Mouse (Mus musculus) MEL (cell line): ENCODE results near the gene Thsd4. TPM values are rescaled to one million over a fixed set of nuclear protein-coding genes. Genes with fewer than 3 reads are reported as not detected.

Source experiments
- DNase-seq: peaks from one replicate; pipeline ENCODE4 v3.0.0; 2011; ENCODE audit warnings: low read depth, low spot score
- H3K27ac ChIP-seq: 2 replicates; pipeline ENCODE4 v1.5.1; 2012; ENCODE audit warnings: low read depth, mild to moderate bottlenecking, control low read depth, low read length, moderate library complexity; ENCODE audit not compliant: control insufficient read depth
- H3K27me3 ChIP-seq, 2 experiments: fragments of 150-350 bp in 1 of 2; sonication (generic) in 1 of 2; 2 replicates each; pipeline ENCODE4 v1.6.1; 2012; ENCODE audit warnings: low read length in 2 of 2, mild to moderate bottlenecking in 2 of 2, improper control_type of control experiment in 1 of 2, moderate library complexity in 1 of 2; ENCODE audit not compliant: insufficient read depth in 2 of 2, control insufficient read depth in 1 of 2
- H3K36me3 ChIP-seq, 2 experiments: 2 replicates each; pipeline ENCODE4 v1.6.1; 2012 to 2014; ENCODE audit warnings: low read length in 2 of 2, improper control_type of control experiment in 1 of 2, inconsistent platforms in 1 of 2, mild to moderate bottlenecking in 1 of 2; ENCODE audit not compliant: insufficient read depth in 2 of 2, control insufficient read depth in 1 of 2
- H3K4me1 ChIP-seq, 2 experiments: fragments of 150-350 bp in 1 of 2; sonication (generic) in 1 of 2; 2 replicates each; pipeline ENCODE4 v1.6.1; 2012; ENCODE audit warnings: low read length in 2 of 2, improper control_type of control experiment in 1 of 2, mild to moderate bottlenecking in 1 of 2; ENCODE audit not compliant: insufficient read depth in 2 of 2, control insufficient read depth in 1 of 2
- H3K4me3 ChIP-seq, 2 experiments: fragments of 150-350 bp in 1 of 2; sonication (generic) in 1 of 2; 2 replicates each; pipeline ENCODE4 v1.5.1; 2012; ENCODE audit warnings: low read depth in 2 of 2, low read length in 2 of 2, mild to moderate bottlenecking in 2 of 2, moderate library complexity in 2 of 2, control low read depth in 1 of 2, improper control_type of control experiment in 1 of 2; ENCODE audit not compliant: control insufficient read depth in 1 of 2, insufficient read depth in 1 of 2
- H3K79me2 ChIP-seq: 2 replicates; pipeline ENCODE4 v1.6.1; 2012; ENCODE audit warnings: mild to moderate bottlenecking, low read length, moderate library complexity; ENCODE audit not compliant: control insufficient read depth, poor library complexity, insufficient read depth
- H3K9ac ChIP-seq: 2 replicates; pipeline ENCODE4 v1.6.1; 2012; ENCODE audit warnings: low read depth, mild to moderate bottlenecking, control low read depth, low read length, moderate library complexity; ENCODE audit not compliant: control insufficient read depth, poor library complexity, severe bottlenecking
- H3K9me3 ChIP-seq: fragments of 150-350 bp; sonication (generic); replicated peaks from 2 replicates; pipeline ENCODE4 v1.6.1; 2012; ENCODE audit warnings: mild to moderate bottlenecking, low read length, improper control_type of control experiment, moderate library complexity; ENCODE audit not compliant: insufficient read depth
- BHLHE40 ChIP-seq: IDR thresholded peaks from 2 replicates; pipeline ENCODE4 v1.6.1; 2012; ENCODE audit warnings: low read depth, mild to moderate bottlenecking, inconsistent platforms, low read length, improper control_type of control experiment, borderline replicate concordance
- E2F4 ChIP-seq: IDR thresholded peaks from 2 replicates; pipeline ENCODE4 v1.6.1; 2011; ENCODE audit warnings: low read depth, low read length, improper control_type of control experiment, borderline replicate concordance
- ELF1 ChIP-seq: IDR thresholded peaks from 2 replicates; pipeline ENCODE4 v1.6.1; 2014; ENCODE audit warnings: low read depth, mild to moderate bottlenecking, inconsistent platforms, low read length, improper control_type of control experiment, moderate library complexity
- GABPA ChIP-seq: IDR thresholded peaks from 2 replicates; pipeline ENCODE4 v1.6.1; 2012; ENCODE audit warnings: low read depth, mild to moderate bottlenecking, inconsistent platforms, low read length, improper control_type of control experiment, moderate library complexity
- HCFC1 ChIP-seq: IDR thresholded peaks from 2 replicates; pipeline ENCODE4 v1.6.1; 2012; ENCODE audit warnings: low read depth, mild to moderate bottlenecking, inconsistent platforms, low read length, improper control_type of control experiment, moderate library complexity
- JUND ChIP-seq: IDR thresholded peaks from 2 replicates; pipeline ENCODE4 v1.6.1; 2011; ENCODE audit warnings: low read depth, mild to moderate bottlenecking, improper control_type of control experiment, low read length
- KAT2A ChIP-seq: conservative IDR thresholded peaks from 2 replicates; pipeline ENCODE4 v1.6.1; 2012; ENCODE audit warnings: low read depth, low read length, improper control_type of control experiment, inconsistent platforms
- MAFK ChIP-seq: IDR thresholded peaks from 2 replicates; pipeline ENCODE4 v1.6.1; 2011; ENCODE audit warnings: low read depth, mild to moderate bottlenecking, low read length, improper control_type of control experiment, borderline replicate concordance
- MAX ChIP-seq: IDR thresholded peaks from 2 replicates; pipeline ENCODE4 v1.6.1; 2011; ENCODE audit warnings: low read length, improper control_type of control experiment
- MAZ ChIP-seq: IDR thresholded peaks from 2 replicates; pipeline ENCODE4 v1.6.1; 2012; ENCODE audit warnings: low read depth, mild to moderate bottlenecking, inconsistent platforms, low read length, improper control_type of control experiment
- MXI1 ChIP-seq: IDR thresholded peaks from 2 replicates; pipeline ENCODE4 v1.6.1; 2011; ENCODE audit warnings: mild to moderate bottlenecking, low read depth, low read length, improper control_type of control experiment
- SMC3 ChIP-seq: IDR thresholded peaks from 2 replicates; pipeline ENCODE4 v1.6.1; 2011; ENCODE audit warnings: low read depth, low read length, improper control_type of control experiment
- TCF12 ChIP-seq: IDR thresholded peaks from 2 replicates; pipeline ENCODE4 v1.6.1; 2014; ENCODE audit warnings: low read depth, mild to moderate bottlenecking, inconsistent platforms, low read length, improper control_type of control experiment, moderate library complexity
- UBTF ChIP-seq: IDR thresholded peaks from 2 replicates; pipeline ENCODE4 v1.6.1; 2012; ENCODE audit warnings: low read depth, mild to moderate bottlenecking, inconsistent platforms, low read length, improper control_type of control experiment, moderate library complexity, borderline replicate concordance; ENCODE audit not compliant: insufficient read depth
- USF2 ChIP-seq, 2 experiments: IDR thresholded peaks; 2 replicates each; pipeline ENCODE4 v1.6.1; 2011 to 2012; ENCODE audit warnings: improper control_type of control experiment in 2 of 2, low read length in 2 of 2, borderline replicate concordance in 1 of 2, inconsistent platforms in 1 of 2, low read depth in 1 of 2, mild to moderate bottlenecking in 1 of 2; ENCODE audit not compliant: insufficient read depth in 1 of 2
- ZMIZ1 ChIP-seq: IDR thresholded peaks from 2 replicates; pipeline ENCODE4 v1.6.1; 2012; ENCODE audit warnings: low read depth, mild to moderate bottlenecking, inconsistent platforms, low read length, improper control_type of control experiment, moderate library complexity
- ZNF384 ChIP-seq: IDR thresholded peaks from 2 replicates; pipeline ENCODE4 v1.6.1; 2012; ENCODE audit warnings: low read depth, mild to moderate bottlenecking, inconsistent platforms, low read length, improper control_type of control experiment
- polyA plus RNA-seq, 2 experiments: library from polyadenylated mRNA; stranded (reverse) in 1 of 2; unstranded in 1 of 2; fragments of >175 nt in 1 of 2; fragments of >200 nt in 1 of 2; gene quantifications; 2 replicates each; pipeline versions ENCODE4 v1.2.1 to v1.2.4; 2012; ENCODE audit warnings: low replicate concordance in 2 of 2, low read depth in 1 of 2; ENCODE audit not compliant: insufficient read length in 2 of 2, insufficient read depth in 1 of 2, missing spikeins in 1 of 2
- total RNA-seq: library from RNA; depleted of rRNA; stranded (reverse); fragments of 300-350 nt; gene quantifications from 2 replicates; pipeline ENCODE4 v1.2.3, GENCODE M21; 2012

The Thsd4 gene
- total and polyA plus RNA-seq, 3 experiments, result 0.08 TPM; not detected in 1

DNA sequence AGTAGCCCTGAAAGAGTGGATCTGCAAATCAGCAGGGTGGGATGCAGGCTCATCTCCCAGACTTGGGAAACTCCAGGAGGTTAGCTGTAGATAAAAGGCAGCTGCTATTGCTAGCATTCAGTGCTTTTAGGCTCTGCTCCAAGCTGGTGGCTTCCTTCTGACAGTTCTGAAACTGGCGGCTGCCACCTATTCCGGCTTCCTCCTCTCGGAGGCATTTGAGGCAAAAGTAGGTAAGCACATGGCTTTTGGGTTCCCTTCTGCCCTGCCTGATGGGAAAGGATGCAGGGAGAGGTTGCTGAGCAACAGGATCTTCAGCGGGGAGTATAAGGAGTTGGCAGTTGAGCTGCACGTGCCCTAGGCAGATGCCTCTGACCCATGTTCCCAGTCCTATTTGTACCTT, 65.2 kb downstream of the Thsd4 start:
- Histone ChIP-seq H3K9me3 (no peaks in the 10 kb centered on the region), H3K9ac (no peak overlapping the region), H3K79me2 (no peaks in the 10 kb centered on the region), H3K27ac (no peak overlapping the region), H3K36me3 (no peaks in the 10 kb centered on the region), H3K4me3 (no peak overlapping the region), H3K27me3 (no peaks in the 10 kb centered on the region), H3K4me1 (no peaks in the 10 kb centered on the region)
- TF ChIP-seq MAZ (no peak), MXI1 (no peak), TCF12 (no peak), GABPA (no peak), MAFK (no peak), E2F4 (no peak), MAX (no peak), JUND (no peak), ZNF384 (no peak)
- DNase-seq, result no peak

DNA sequence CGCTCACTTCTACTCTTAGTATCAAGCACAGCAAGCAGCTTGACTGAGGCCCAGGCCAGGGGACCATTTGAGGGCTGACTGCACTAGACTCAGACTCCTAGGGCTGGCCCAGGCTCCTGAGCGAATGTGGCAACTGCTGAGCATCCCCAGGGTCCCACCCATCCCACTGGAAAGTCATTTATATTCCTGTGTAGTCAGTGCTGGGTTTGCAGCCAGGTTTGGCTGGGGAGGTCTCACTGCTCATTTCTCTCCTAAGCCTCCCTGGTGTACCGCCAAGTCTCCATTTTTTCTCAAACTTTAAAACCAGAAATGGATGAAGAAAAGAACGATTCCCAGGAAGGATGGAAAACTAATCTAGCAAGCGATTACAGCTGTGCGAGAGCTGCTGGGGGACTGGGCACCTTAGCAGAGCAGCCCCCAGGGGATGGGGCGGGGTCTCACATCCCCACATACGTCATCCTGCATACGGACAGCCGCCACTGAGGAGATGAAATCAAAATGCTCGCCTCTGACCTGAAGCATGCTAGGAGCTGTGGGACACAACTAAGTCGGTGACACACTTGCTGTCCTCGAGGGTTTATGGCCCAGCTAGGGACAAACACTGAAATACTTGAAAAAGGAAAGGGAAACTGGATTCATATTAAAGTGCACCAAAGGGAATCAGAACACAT, 67.3 kb downstream of the Thsd4 start:
- no peak overlapping the region for H3K9ac ChIP-seq
- H3K4me3 ChIP-seq, result no peak overlapping the region
- H3K27ac ChIP-seq, result no peak overlapping the region
- H3K79me2 ChIP-seq, result no peaks in the 10 kb centered on the region
- H3K36me3 ChIP-seq, result no peaks in the 10 kb centered on the region
- TF ChIP-seq USF2 (IDR thresholded peaks at IDR 0.05; ENCODE audit: borderline replicate concordance in 1 of 2, insufficient read depth in 1 of 2, low read depth in 1 of 2, low read length in 2 of 2) (no peak), ELF1 (no peak), UBTF (no peak), MAFK (no peak), ZNF384 (no peak), HCFC1 (no peak), KAT2A (no peak), BHLHE40 (no peak), E2F4 (no peak), TCF12 (no peak), SMC3 (no peak), ZMIZ1 (no peak)
- no peaks in the 10 kb centered on the region for H3K27me3 ChIP-seq
- no peaks in the 10 kb centered on the region for H3K4me1 ChIP-seq
- no peaks in the 10 kb centered on the region for H3K9me3 ChIP-seq
- no peak for DNase-seq
